Comparison of ENCODE assay signal across 9 mouse cellular contexts in genomic region chr8:125897868-125898788, GRCm38 (mm10). TPM values are rescaled to one million over a fixed set of nuclear protein-coding genes. Genes with fewer than 3 reads are reported as not detected.
A peak's percentile ranks its signal among the peaks of the same experiment; 100 is the strongest.
DNase-seq lines count a peak whose midpoint lies in the region; ATAC-seq and TF ChIP-seq lines count a peak whose summit lies in the region.
"Had no signal": no experiment of that assay in that cellular context is flagged by ENCODE, and none has a peak within 500 bp of the region (broad histone marks: within the 10 kb centered on the region; RNA-seq: fewer than 3 reads in every experiment).

TSS of gene Pcnx2 (minus strand) at chr8:125898317.

- no peak within 1 kb of the TSS for H3K9ac ChIP-seq in heart, embryonic 11.5 days (ENCODE audit: low read depth, low read length)
- peak within 1 kb of the TSS; percentile 86 for H3K9ac ChIP-seq in forebrain, embryonic 16.5 days (replicated peaks; ENCODE audit: low read depth, low read length)
- H3K9ac ChIP-seq in midbrain, postnatal 0 days (replicated peaks; ENCODE audit: low read length, poor library complexity, severe bottlenecking): peak within 1 kb of the TSS; percentile 72

- TF ChIP-seq POLR2A in brain, embryonic 14.5 days (IDR thresholded peaks at IDR 0.05; ENCODE audit: borderline replicate concordance, extremely low read depth, insufficient read depth, insufficient read length, poor library complexity, severe bottlenecking): peak; percentile 40; the same call in 1 of the 2 replicates

- H3K4me3 ChIP-seq in heart, embryonic 11.5 days (ENCODE audit: low read depth, low read length): peak within 1 kb of the TSS; percentile 29
- H3K4me3 ChIP-seq in forebrain, embryonic 16.5 days (replicated peaks; ENCODE audit: low read length): peak within 1 kb of the TSS; percentile 62
- peak within 1 kb of the TSS; percentile 52 for H3K4me3 ChIP-seq in midbrain, postnatal 0 days (ENCODE audit: low read depth, low read length)

- DNase-seq in heart, postnatal 25 days (ENCODE audit: low spot score): no peak
- peak; percentile 92 for DNase-seq in brain, embryonic 14.5 days (ENCODE audit: low read depth)
- DNase-seq in layer of hippocampus, postnatal 36 days: peak; percentile 65 to 71
- DNase-seq in midbrain, postnatal 0 days (ENCODE audit: low spot score): peak; percentile 83
- no peak for DNase-seq in spleen, postnatal 10 days (ENCODE audit: low spot score in 2 of 2)

- no peaks in the 10 kb centered on the region for H3K36me3 ChIP-seq in heart, embryonic 11.5 days (ENCODE audit: control insufficient read depth, insufficient read depth, low read length)
- H3K36me3 ChIP-seq in forebrain, embryonic 16.5 days (ENCODE audit: control insufficient read depth, insufficient read depth): no peaks in the 10 kb centered on the region
- H3K36me3 ChIP-seq in midbrain, postnatal 0 days (ENCODE audit: insufficient read depth, low read length): no peaks in the 10 kb centered on the region

- H3K4me1 ChIP-seq in heart, embryonic 11.5 days (ENCODE audit: control insufficient read depth, insufficient read depth, low read length): peaks cover 5% of the 10 kb centered on the region; the same call in 1 of the 2 replicates
- H3K4me1 ChIP-seq in forebrain, embryonic 16.5 days (replicated peaks; ENCODE audit: control insufficient read depth, insufficient read depth, low read length): peaks cover 15% of the 10 kb centered on the region
- H3K4me1 ChIP-seq in midbrain, postnatal 0 days (ENCODE audit: insufficient read depth, low read length): peaks cover 4% of the 10 kb centered on the region; the same call in 1 of the 2 replicates

- 7% methylated on average over 44 of the region's 44 CpGs for WGBS in heart, embryonic 11.5 days (ENCODE audit: insufficient replicate concordance)
- WGBS in forebrain, embryonic 16.5 days: 4% methylated on average over 43 of the region's 44 CpGs
- WGBS in midbrain, postnatal 0 days: 4% methylated on average over 43 of the region's 44 CpGs

- H3K27ac ChIP-seq in heart, embryonic 11.5 days (ENCODE audit: low read depth, low read length): no peak within 1 kb of the TSS
- H3K27ac ChIP-seq in forebrain, embryonic 16.5 days (ENCODE audit: low read length): peak within 1 kb of the TSS; percentile 34; the same call in 1 of the 2 replicates
- peak within 1 kb of the TSS; percentile 80 for H3K27ac ChIP-seq in midbrain, postnatal 0 days (ENCODE audit: low read depth, low read length)

- H3K27me3 ChIP-seq in heart, embryonic 11.5 days (ENCODE audit: control insufficient read depth, insufficient read depth, low read length): peaks cover 32% of the 10 kb centered on the region
- H3K27me3 ChIP-seq in forebrain, embryonic 16.5 days (replicated peaks; ENCODE audit: control insufficient read depth, insufficient read depth, low read length): no peaks in the 10 kb centered on the region
- H3K27me3 ChIP-seq in midbrain, postnatal 0 days (ENCODE audit: insufficient read depth, low read length): no peaks in the 10 kb centered on the region

- ATAC-seq in heart, embryonic 11.5 days (replicated peaks; ENCODE audit: insufficient number of reproducible peaks, low FRiP score, low TSS enrichment): 0 out of 2 replicates have a peak, but pooled peaks have one; percentile 26
- ATAC-seq in forebrain, embryonic 16.5 days: peak; percentile 88
- ATAC-seq in midbrain, postnatal 0 days (ENCODE audit: low FRiP score): peak; percentile 87
- no peak for ATAC-seq in erythroblast, adult 5-6 weeks (replicated peaks; ENCODE audit: low FRiP score, poor library complexity, severe bottlenecking)

- H3K9me3 ChIP-seq in heart, embryonic 11.5 days (replicated peaks; ENCODE audit: control insufficient read depth, low read length): no peaks in the 10 kb centered on the region
- H3K9me3 ChIP-seq in forebrain, embryonic 16.5 days (ENCODE audit: control insufficient read depth, low read length): no peaks in the 10 kb centered on the region
- H3K9me3 ChIP-seq in midbrain, postnatal 0 days (ENCODE audit: low read length): no peaks in the 10 kb centered on the region

- H3K4me2 ChIP-seq in heart, embryonic 11.5 days: peak within 1 kb of the TSS; percentile 55
- peak within 1 kb of the TSS; percentile 66 for H3K4me2 ChIP-seq in forebrain, embryonic 16.5 days (ENCODE audit: low read length)
- peak within 1 kb of the TSS; percentile 57 for H3K4me2 ChIP-seq in midbrain, postnatal 0 days (ENCODE audit: low read depth, low read length, poor library complexity, severe bottlenecking)

- TF ChIP-seq CTCF in brain, embryonic 14.5 days (IDR thresholded peaks at IDR 0.05; ENCODE audit: borderline replicate concordance, extremely low read depth, insufficient read depth, insufficient read length): no peak
- peak; percentile 35 for TF ChIP-seq CTCF in midbrain, postnatal 0 days (IDR thresholded peaks at IDR 0.05)

- intact Hi-C loops in heart, postnatal 25 days (cut with DNase I): no loop called here

RNA-seq across cellular contexts. Expression of gene Pcnx2, which starts in this region (rescaled TPM):
- polyA plus RNA-seq in heart, embryonic 11.5 days (2014; fragmentation: Nextera tagmentation; extraction: Ambion mirVana): 0.06 and 0.27 TPM in 2 replicates
- total RNA-seq in heart, postnatal 25 days (2021): under 1 TPM; 0.44 to 0.50 TPM
- polyA plus RNA-seq in brain, embryonic 14.5 days (2012; rRNA removed): 11.8 and 13.7 TPM in 2 replicates
- 3.1 and 5.6 TPM in 2 replicates for polyA plus RNA-seq in forebrain, embryonic 16.5 days (2015; fragmentation: Nextera tagmentation; extraction: Ambion mirVana)
- total RNA-seq in layer of hippocampus, postnatal 36 days (2021): 10 to 100 TPM; 60.1 to 64.6 TPM
- 15.7 and 16.4 TPM in 2 replicates for total RNA-seq in midbrain, postnatal 0 days (2014; rRNA removed)
- 2.6 and 3.2 TPM in 2 replicates for polyA plus RNA-seq in midbrain, postnatal 0 days (2015; fragmentation: Nextera tagmentation; extraction: Ambion mirVana)
- total RNA-seq in erythroblast, adult 5-6 weeks (2015; ENCODE audit: low replicate concordance): not detected in 2 replicates
- total RNA-seq in erythroblast, adult 5-6 weeks (2017; ENCODE audit: low replicate concordance): not detected in 2 replicates
- polyA plus RNA-seq: C2C12 had no signal

Comparison
In these comparisons a context has a peak if more than half of its experiments do, and no peak if none do; other contexts are left out.
1. RNA of gene Pcnx2 (total RNA-seq): 60.1 to 64.6 TPM in layer of hippocampus, postnatal 36 days and 15.7 to 16.4 TPM in midbrain, postnatal 0 days; 0.44 to 0.50 TPM in heart, postnatal 25 days and not detected in erythroblast, adult 5-6 weeks; every median in the first group is over 10 times any median in the second.
2. Peak in ATAC-seq, H3K4me3 ChIP-seq and H3K4me2 ChIP-seq in heart, embryonic 11.5 days; RNA of the gene not detected or under 1 TPM.
3. DNase-seq: peak in brain, embryonic 14.5 days (single experiment), layer of hippocampus, postnatal 36 days (2 of 2) and midbrain, postnatal 0 days (single experiment); none in heart, postnatal 25 days (single experiment) and spleen, postnatal 10 days (0 of 2).
4. Peak in every context shown above with its lines, with median percentiles within 50 percentile points of each other: H3K4me2 ChIP-seq and H3K4me3 ChIP-seq.